Mouse (Mus musculus): ENCODE results near the gene Tmem170b. TPM values are rescaled to one million over a fixed set of nuclear protein-coding genes. Genes with fewer than 3 reads are reported as not detected.

The Tmem170b gene
- polyA plus RNA-seq, 1 experiment = 0.73 TPM

GRCm38 (mm10) chr13:41584358-41584680 is 21.4 kb upstream of the Tmem170b start:
- Histone ChIP-seq H3K36me3 (ENCODE audit: control insufficient read depth, insufficient read depth) (no peaks in the 10 kb centered on the region), H3K79me2 (ENCODE audit: control insufficient read depth, insufficient read depth) (no peaks in the 10 kb centered on the region), H3K27me3 (ENCODE audit: control insufficient read depth, insufficient read depth, insufficient read length) (no peaks in the 10 kb centered on the region), H3K79me3 (ENCODE audit: low read depth) (no peaks in the 10 kb centered on the region), H3ac (ENCODE audit: control insufficient read depth, insufficient read length, low read depth) (no peak overlapping the region), H3K4me3 (ENCODE audit: insufficient read depth, poor library complexity, severe bottlenecking) (no peak overlapping the region)
- no peak for TF ChIP-seq MYOG (IDR thresholded peaks at IDR 0.05; ENCODE audit: control insufficient read depth, extremely low read depth, insufficient read length)
- no peak for TF ChIP-seq MAX (IDR thresholded peaks at IDR 0.05)
- TF ChIP-seq CTCF (IDR thresholded peaks at IDR 0.05; ENCODE audit: control insufficient read depth, insufficient read depth, insufficient read length) = no peak
- TF ChIP-seq FOSL1 (IDR thresholded peaks at IDR 0.05; ENCODE audit: insufficient read depth, low read length, poor library complexity, severe bottlenecking) = no peak
- TF ChIP-seq CEBPB (IDR thresholded peaks at IDR 0.05; ENCODE audit: low read depth) = no peak

DNA sequence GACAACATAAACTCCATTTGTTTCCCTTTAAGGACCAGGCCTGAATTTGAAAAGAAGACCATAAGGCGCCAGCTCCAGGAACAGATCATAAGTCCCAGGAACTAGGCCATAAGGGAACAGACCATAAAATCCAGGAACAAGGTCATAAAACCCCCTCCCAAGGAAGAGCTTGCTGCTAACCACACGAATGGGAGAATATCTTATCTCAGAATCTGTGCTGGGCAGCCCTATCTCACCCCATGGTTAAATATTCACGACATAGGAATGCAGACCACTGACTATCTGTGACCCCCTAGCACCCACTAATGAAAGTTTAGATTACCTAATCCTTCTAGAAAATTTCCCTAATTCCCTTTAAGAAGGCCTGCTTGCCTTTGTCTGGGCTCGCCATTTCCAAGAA is 20.8 kb upstream of the Tmem170b start:
- Histone ChIP-seq H3K36me3 (ENCODE audit: control insufficient read depth, insufficient read depth) (no peaks in the 10 kb centered on the region), H3K79me3 (ENCODE audit: low read depth) (no peaks in the 10 kb centered on the region), H3K79me2 (ENCODE audit: control insufficient read depth, insufficient read depth) (no peaks in the 10 kb centered on the region), H3K4me3 (ENCODE audit: insufficient read depth, poor library complexity, severe bottlenecking) (no peak overlapping the region), H3ac (ENCODE audit: control insufficient read depth, insufficient read length, low read depth) (no peak overlapping the region), H3K27me3 (ENCODE audit: control insufficient read depth, insufficient read depth, insufficient read length) (no peaks in the 10 kb centered on the region)
- TF ChIP-seq CEBPB (IDR thresholded peaks at IDR 0.05; ENCODE audit: low read depth) (no peak), MYOG (IDR thresholded peaks at IDR 0.05; ENCODE audit: control insufficient read depth, extremely low read depth, insufficient read length) (no peak), FOSL1 (IDR thresholded peaks at IDR 0.05; ENCODE audit: insufficient read depth, low read length, poor library complexity, severe bottlenecking) (no peak), USF1 (IDR thresholded peaks at IDR 0.05; ENCODE audit: low read depth) (no peak), MYOD1 (IDR thresholded peaks at IDR 0.05; ENCODE audit: control insufficient read depth, insufficient read length, low read depth) (no peak), MAX (IDR thresholded peaks at IDR 0.05) (no peak), CTCF (IDR thresholded peaks at IDR 0.05; ENCODE audit: control insufficient read depth, insufficient read depth, insufficient read length) (no peak)

GRCm38 (mm10) chr13:41596678-41597077 is 9.0 kb upstream of the Tmem170b start:
- Histone ChIP-seq H3K79me3 (ENCODE audit: low read depth) (no peaks in the 10 kb centered on the region), H3K79me2 (ENCODE audit: control insufficient read depth, insufficient read depth) (no peaks in the 10 kb centered on the region), H3K36me3 (ENCODE audit: control insufficient read depth, insufficient read depth) (no peaks in the 10 kb centered on the region), H3ac (ENCODE audit: control insufficient read depth, insufficient read length, low read depth) (no peak overlapping the region), H3K27me3 (ENCODE audit: control insufficient read depth, insufficient read depth, insufficient read length) (no peaks in the 10 kb centered on the region), H3K4me3 (ENCODE audit: insufficient read depth, poor library complexity, severe bottlenecking) (no peak overlapping the region)
- TF ChIP-seq CTCF (IDR thresholded peaks at IDR 0.05; ENCODE audit: control insufficient read depth, insufficient read depth, insufficient read length) = no peak
- TF ChIP-seq FOSL1 (IDR thresholded peaks at IDR 0.05; ENCODE audit: insufficient read depth, low read length, poor library complexity, severe bottlenecking) = no peak
- TF ChIP-seq USF1 (IDR thresholded peaks at IDR 0.05; ENCODE audit: low read depth) = no peak

DNA sequence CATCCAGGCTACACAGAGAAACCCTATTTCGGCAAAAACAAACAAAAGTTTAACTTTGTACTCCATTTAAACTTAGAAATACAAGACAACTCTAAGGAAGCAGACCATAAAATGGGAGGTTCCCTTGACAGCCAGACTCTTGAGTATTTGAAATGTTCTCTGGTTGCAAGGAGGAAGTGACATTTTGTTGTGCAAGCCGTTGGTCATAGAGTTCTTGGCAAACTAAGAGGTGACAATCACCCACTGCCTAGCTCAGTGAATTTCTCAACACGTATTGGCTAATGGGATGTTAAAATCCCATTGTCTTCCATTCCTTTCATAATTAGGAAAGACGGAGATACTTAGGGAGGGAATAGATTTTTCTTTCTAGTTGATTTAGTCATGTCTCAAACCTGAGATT is 5.7 kb upstream of the Tmem170b start:
- Histone ChIP-seq H3K4me3 (ENCODE audit: insufficient read depth, poor library complexity, severe bottlenecking) (no peak overlapping the region), H3K27me3 (ENCODE audit: control insufficient read depth, insufficient read depth, insufficient read length) (no peaks in the 10 kb centered on the region), H3K79me3 (ENCODE audit: low read depth) (no peaks in the 10 kb centered on the region), H3K36me3 (ENCODE audit: control insufficient read depth, insufficient read depth) (no peaks in the 10 kb centered on the region), H3ac (ENCODE audit: control insufficient read depth, insufficient read length, low read depth) (no peak overlapping the region), H3K79me2 (ENCODE audit: control insufficient read depth, insufficient read depth) (no peaks in the 10 kb centered on the region)
- no peak for TF ChIP-seq MYOD1 (IDR thresholded peaks at IDR 0.05; ENCODE audit: control insufficient read depth, insufficient read length, low read depth)
- TF ChIP-seq CEBPB (IDR thresholded peaks at IDR 0.05; ENCODE audit: low read depth) = no peak
- no peak for TF ChIP-seq CTCF (IDR thresholded peaks at IDR 0.05; ENCODE audit: control insufficient read depth, insufficient read depth, insufficient read length)
- TF ChIP-seq MYOG (IDR thresholded peaks at IDR 0.05; ENCODE audit: control insufficient read depth, extremely low read depth, insufficient read length) = no peak

- no peaks in the 10 kb centered on the region for H3K79me3 ChIP-seq (ENCODE audit: low read depth)
- no peaks in the 10 kb centered on the region for H3K27me3 ChIP-seq (ENCODE audit: control insufficient read depth, insufficient read depth, insufficient read length)
- no peaks in the 10 kb centered on the region for H3K79me2 ChIP-seq (ENCODE audit: control insufficient read depth, insufficient read depth)
- H3K36me3 ChIP-seq (ENCODE audit: control insufficient read depth, insufficient read depth) = no peaks in the 10 kb centered on the region
- H3ac ChIP-seq (ENCODE audit: control insufficient read depth, insufficient read length, low read depth) = no peak overlapping the region
- TF ChIP-seq CEBPB (IDR thresholded peaks at IDR 0.05; ENCODE audit: low read depth) (no peak), MAX (IDR thresholded peaks at IDR 0.05) (no peak), MYOG (IDR thresholded peaks at IDR 0.05; ENCODE audit: control insufficient read depth, extremely low read depth, insufficient read length) (no peak), MYOD1 (IDR thresholded peaks at IDR 0.05; ENCODE audit: control insufficient read depth, insufficient read length, low read depth) (no peak), CTCF (IDR thresholded peaks at IDR 0.05; ENCODE audit: control insufficient read depth, insufficient read depth, insufficient read length) (no peak), USF1 (IDR thresholded peaks at IDR 0.05; ENCODE audit: low read depth) (no peak)
- no peak overlapping the region for H3K4me3 ChIP-seq (ENCODE audit: insufficient read depth, poor library complexity, severe bottlenecking)
Observed at GRCm38 (mm10) chr13:41601056-41601455, 4.7 kb upstream of the Tmem170b start.

DNA sequence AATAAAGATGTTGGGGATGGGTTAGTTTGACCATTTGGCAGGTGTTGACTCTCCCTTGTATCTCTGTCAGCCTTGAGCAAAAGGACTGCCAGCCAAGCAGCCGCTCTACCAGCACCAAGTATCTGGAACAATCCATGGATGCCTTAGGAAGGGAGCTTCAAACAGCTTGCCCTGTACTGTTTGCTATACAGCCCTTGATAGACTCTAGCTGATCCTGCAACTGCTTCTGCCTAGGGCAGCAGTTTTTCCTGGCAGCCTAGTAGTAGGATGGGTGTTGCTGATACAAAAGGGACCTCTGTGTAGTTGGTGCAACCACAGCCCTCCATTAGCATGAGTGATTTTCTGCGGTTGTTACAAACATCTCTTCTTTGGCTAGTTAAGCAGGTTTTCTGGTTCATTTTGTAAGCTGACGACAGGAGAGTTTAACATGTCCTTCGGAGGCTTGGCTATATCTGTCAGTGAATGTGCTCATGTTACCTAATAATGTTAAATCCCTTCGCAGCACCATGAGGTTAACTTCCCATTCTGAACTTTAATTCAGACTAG is 1.7 kb upstream of the Tmem170b start:
- Histone ChIP-seq H3K4me3 (ENCODE audit: insufficient read depth, poor library complexity, severe bottlenecking) (no peak overlapping the region), H3K79me2 (ENCODE audit: control insufficient read depth, insufficient read depth) (no peaks in the 10 kb centered on the region), H3K79me3 (ENCODE audit: low read depth) (no peaks in the 10 kb centered on the region), H3ac (ENCODE audit: control insufficient read depth, insufficient read length, low read depth) (no peak overlapping the region), H3K27me3 (ENCODE audit: control insufficient read depth, insufficient read depth, insufficient read length) (no peaks in the 10 kb centered on the region), H3K36me3 (ENCODE audit: control insufficient read depth, insufficient read depth) (no peaks in the 10 kb centered on the region)
- TF ChIP-seq CTCF (IDR thresholded peaks at IDR 0.05; ENCODE audit: control insufficient read depth, insufficient read depth, insufficient read length) = no peak
- no peak for TF ChIP-seq FOSL1 (IDR thresholded peaks at IDR 0.05; ENCODE audit: insufficient read depth, low read length, poor library complexity, severe bottlenecking)
- TF ChIP-seq CEBPB (IDR thresholded peaks at IDR 0.05; ENCODE audit: low read depth) = no peak
- TF ChIP-seq USF1 (IDR thresholded peaks at IDR 0.05; ENCODE audit: low read depth) = no peak
- no peak for TF ChIP-seq MAX (IDR thresholded peaks at IDR 0.05)
- no peak for TF ChIP-seq MYOG (IDR thresholded peaks at IDR 0.05; ENCODE audit: control insufficient read depth, extremely low read depth, insufficient read length)
- TF ChIP-seq MYOD1 (IDR thresholded peaks at IDR 0.05; ENCODE audit: control insufficient read depth, insufficient read length, low read depth) = no peak

Measured in C2C12 (cell line).